Mouse (Mus musculus) liver, embryonic 12.5 days (tissue): ENCODE data around the gene Fxyd5. TPM values are rescaled to one million over a fixed set of nuclear protein-coding genes. Genes with fewer than 3 reads are reported as not detected.

ENCODE experiments used
- ATAC-seq: fragments of 200-750 bp; cut with Nextera tagmentation; 2 replicates; pipeline ENCODE4 v1.8.0; 2017; ENCODE audit warnings: moderate number of reproducible peaks, mild to moderate bottlenecking, moderate library complexity
- H3K27ac ChIP-seq: fragments of 300-500 bp; sonication (generic); 2 replicates; pipeline ENCODE4 v1.5.1; 2016; ENCODE audit warnings: mild to moderate bottlenecking
- H3K27me3 ChIP-seq: fragments of 300-500 bp; sonication (generic); replicated peaks from 2 replicates; pipeline ENCODE4 v1.6.1; 2016; ENCODE audit warnings: mild to moderate bottlenecking, moderate library complexity
- H3K36me3 ChIP-seq: fragments of 300-500 bp; sonication (generic); 2 replicates; pipeline ENCODE4 v1.6.1; 2016; ENCODE audit warnings: mild to moderate bottlenecking, moderate library complexity
- H3K4me1 ChIP-seq: fragments of 300-500 bp; sonication (generic); 2 replicates; pipeline ENCODE4 v1.6.1; 2016
- H3K4me2 ChIP-seq: fragments of 300-500 bp; sonication (generic); 2 replicates; pipeline ENCODE4 v1.6.1; 2016; ENCODE audit warnings: mild to moderate bottlenecking, moderate library complexity
- H3K4me3 ChIP-seq: fragments of 300-500 bp; sonication (generic); 2 replicates; pipeline ENCODE4 v1.5.1; 2016; ENCODE audit warnings: mild to moderate bottlenecking, moderate library complexity
- H3K9ac ChIP-seq: fragments of 300-500 bp; sonication (generic); 2 replicates; pipeline ENCODE4 v1.6.1; 2016; ENCODE audit warnings: mild to moderate bottlenecking, moderate library complexity
- H3K9me3 ChIP-seq: fragments of 300-500 bp; sonication (generic); replicated peaks from 2 replicates; pipeline ENCODE4 v1.6.1; 2016; ENCODE audit warnings: mild to moderate bottlenecking, moderate library complexity
- WGBS: fragments of 180-500 bp; shearing (Covaris S2); methylation state at CpG from one replicate; pipeline ENCODE4 v1.1.7; 2016; ENCODE audit not compliant: insufficient replicate concordance; 5-methylcytosine and 5-hydroxymethylcytosine counted together
- polyA plus RNA-seq: library from polyadenylated mRNA; unstranded; fragments of >200 nt; fragmentation: Nextera tagmentation; extraction: Ambion mirVana; gene quantifications from 2 replicates; pipeline ENCODE4 v1.2.1, GENCODE M21; 2016

Fxyd5 gene
- polyA plus RNA-seq, 1 experiment from 2014 or later = 22.3 TPM

DNA sequence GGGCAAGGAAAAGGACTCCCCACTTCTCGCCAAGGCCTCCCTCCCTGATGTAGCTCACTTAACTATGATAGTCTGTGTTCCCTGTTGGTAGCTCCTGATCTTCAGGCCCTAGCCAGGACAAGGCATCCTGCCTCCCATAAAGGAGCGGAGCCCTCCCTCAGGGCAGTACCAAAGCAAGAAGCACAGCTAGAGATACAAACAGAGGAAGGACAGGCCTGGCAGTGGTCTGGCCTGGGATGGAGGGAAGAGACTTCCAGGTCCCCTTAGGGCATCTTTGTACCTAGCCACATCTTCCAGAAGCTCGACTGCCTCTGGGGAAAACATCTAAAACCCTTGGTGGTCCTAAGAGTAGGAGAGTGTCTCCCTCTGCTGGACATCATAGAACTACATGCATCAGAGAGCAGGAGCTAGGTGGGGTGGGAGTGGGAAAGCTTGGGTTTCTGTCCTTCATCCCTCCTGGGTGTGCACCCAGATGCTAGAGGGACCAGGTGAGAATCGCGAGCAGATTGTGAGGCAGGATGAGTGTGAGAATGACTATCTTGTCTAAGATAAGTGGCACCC, 35.7 kb upstream of the Fxyd5 start:
- H3K27me3 ChIP-seq = no peaks in the 10 kb centered on the region
- no peaks in the 10 kb centered on the region for H3K4me1 ChIP-seq
- H3K27ac ChIP-seq = no peak overlapping the region
- H3K9ac ChIP-seq = no peak overlapping the region
- H3K9me3 ChIP-seq = no peaks in the 10 kb centered on the region
- no peak; the same call in 1 of the 2 replicates for ATAC-seq
- no peaks in the 10 kb centered on the region for H3K36me3 ChIP-seq
- H3K4me2 ChIP-seq = no peak overlapping the region
- no peak overlapping the region for H3K4me3 ChIP-seq
- 35% methylated on average over 5 of the region's 5 CpGs for WGBS

- no peak overlapping the region for H3K4me2 ChIP-seq
- H3K4me3 ChIP-seq = no peak overlapping the region
- no peaks in the 10 kb centered on the region for H3K27me3 ChIP-seq
- no peak overlapping the region for H3K27ac ChIP-seq
- no peaks in the 10 kb centered on the region for H3K9me3 ChIP-seq
- H3K36me3 ChIP-seq = no peaks in the 10 kb centered on the region
- H3K9ac ChIP-seq = no peak overlapping the region
- ATAC-seq = no peak
- no peaks in the 10 kb centered on the region for H3K4me1 ChIP-seq
- WGBS = 39% methylated on average over 6 of the region's 6 CpGs
Observed at GRCm38 (mm10) chr7:31077470-31077869, 35.2 kb upstream of the Fxyd5 start.

DNA sequence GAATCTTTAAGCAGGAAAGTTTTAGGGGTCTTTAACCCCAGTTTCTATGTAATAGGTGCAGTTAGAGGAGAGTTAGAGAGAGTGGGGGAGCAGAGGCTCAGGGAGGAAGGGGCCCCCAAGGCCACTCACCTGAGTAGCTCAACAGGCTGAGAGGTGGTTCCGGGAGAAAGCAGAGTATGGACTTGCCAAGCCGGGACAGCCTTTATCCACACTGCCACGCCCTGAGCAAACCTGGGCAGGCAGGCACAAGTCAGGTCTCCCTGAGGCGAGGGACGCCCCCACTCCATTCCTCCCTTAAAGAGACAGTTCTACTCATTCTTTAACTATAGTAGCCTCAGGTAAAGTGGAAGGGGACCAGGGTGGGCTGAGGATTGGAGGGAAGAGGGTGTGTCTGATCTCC, 34.2 kb upstream of the Fxyd5 start, which contains the start of gene Fxyd3:
Gene Fxyd3 (minus strand): TSS at position 213 of the 400 bp plus-strand sequence.
- H3K9me3 ChIP-seq = no peaks in the 10 kb centered on the region
- no peak for ATAC-seq
- no peak within 1 kb of the TSS for H3K4me3 ChIP-seq
- 48% methylated on average over 5 of the region's 5 CpGs for WGBS
- no peak within 1 kb of the TSS for H3K4me2 ChIP-seq
- H3K36me3 ChIP-seq = no peaks in the 10 kb centered on the region
- no peak within 1 kb of the TSS for H3K9ac ChIP-seq
- H3K4me1 ChIP-seq = no peaks in the 10 kb centered on the region
- H3K27me3 ChIP-seq = no peaks in the 10 kb centered on the region
- H3K27ac ChIP-seq = no peak within 1 kb of the TSS

GRCm38 (mm10) chr7:31074713-31075069, 32.4 kb upstream of the Fxyd5 start:
- Histone ChIP-seq H3K27ac (no peak overlapping the region), H3K4me3 (no peak overlapping the region), H3K4me1 (no peaks in the 10 kb centered on the region), H3K27me3 (no peaks in the 10 kb centered on the region), H3K36me3 (no peaks in the 10 kb centered on the region), H3K9ac (no peak overlapping the region), H3K4me2 (no peak overlapping the region), H3K9me3 (no peaks in the 10 kb centered on the region)
- whole genome bisulfite sequencing = 62% methylated on average over 5 of the region's 5 CpGs
- no peak for ATAC-seq

GRCm38 (mm10) chr7:31074061-31074712, 31.9 kb upstream of the Fxyd5 start:
- H3K4me3 ChIP-seq = no peak overlapping the region

GRCm38 (mm10) chr7:31073546-31073945, 31.3 kb upstream of the Fxyd5 start:
- Histone ChIP-seq H3K9ac (no peak overlapping the region), H3K4me3 (no peak overlapping the region), H3K36me3 (no peaks in the 10 kb centered on the region), H3K27me3 (no peaks in the 10 kb centered on the region), H3K27ac (no peak overlapping the region), H3K4me2 (no peak overlapping the region), H3K4me1 (no peaks in the 10 kb centered on the region), H3K9me3 (no peaks in the 10 kb centered on the region)
- ATAC-seq = no peak

More at GRCm38 (mm10) chr7:31074061-31074712, 31.9 kb upstream of the Fxyd5 start:
- H3K27ac ChIP-seq = no peak overlapping the region
- H3K36me3 ChIP-seq = no peaks in the 10 kb centered on the region
- no peaks in the 10 kb centered on the region for H3K9me3 ChIP-seq
- no peaks in the 10 kb centered on the region for H3K27me3 ChIP-seq
- no peak overlapping the region for H3K4me2 ChIP-seq
- ATAC-seq = no peak
- no peaks in the 10 kb centered on the region for H3K4me1 ChIP-seq
- H3K9ac ChIP-seq = no peak overlapping the region
- WGBS = 49% methylated on average over 7 of the region's 7 CpGs

DNA sequence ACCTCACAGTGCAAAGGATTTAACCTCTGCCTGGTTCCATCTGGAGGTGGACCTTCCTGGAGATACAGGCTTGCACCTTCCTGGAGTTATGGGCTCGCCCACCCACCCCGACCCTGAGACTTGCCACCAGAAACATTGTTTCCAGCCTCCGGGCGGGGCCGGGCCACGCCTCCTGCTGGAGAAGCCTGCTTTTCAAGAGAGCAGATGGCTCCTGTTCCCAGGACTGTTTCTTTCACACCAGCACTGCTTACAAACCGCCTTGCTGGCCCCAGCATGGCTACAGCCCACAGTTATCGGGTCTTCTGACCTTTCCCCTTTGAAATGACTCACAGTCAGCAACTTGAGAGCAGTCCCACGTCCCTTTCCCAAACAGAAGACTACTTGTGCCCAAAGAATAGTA, 30.0 kb upstream of the Fxyd5 start:
- Histone ChIP-seq H3K4me2 (no peak overlapping the region), H3K4me3 (no peak overlapping the region), H3K27ac (no peak overlapping the region), H3K4me1 (no peaks in the 10 kb centered on the region), H3K27me3 (peaks cover 5% of the 10 kb centered on the region; the same call in 1 of the 2 replicates), H3K9ac (no peak overlapping the region), H3K36me3 (no peaks in the 10 kb centered on the region), H3K9me3 (no peaks in the 10 kb centered on the region)
- no peak for ATAC-seq
- 45% methylated on average over 9 of the region's 9 CpGs for WGBS

DNA sequence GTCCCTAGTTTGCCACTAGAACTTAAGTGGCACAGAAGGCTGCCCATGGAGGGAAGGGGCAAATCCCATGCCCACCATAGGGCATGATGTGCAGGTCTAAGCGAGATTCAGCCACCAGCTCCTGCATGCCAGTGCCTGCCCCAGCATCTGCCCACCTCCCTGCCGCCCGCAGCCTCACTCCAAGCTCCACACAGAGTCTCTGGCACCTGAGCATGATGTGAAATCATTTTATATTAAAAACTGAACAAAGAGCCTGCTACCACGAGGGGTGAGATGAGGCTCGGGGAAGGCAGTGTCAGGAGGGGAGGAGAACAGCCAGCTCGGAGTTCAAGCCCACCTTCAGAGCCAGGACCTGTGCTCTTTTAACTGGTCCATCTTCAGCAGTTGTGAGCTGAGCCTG, 28.0 kb upstream of the Fxyd5 start:
- Histone ChIP-seq H3K9ac (no peak overlapping the region), H3K36me3 (no peaks in the 10 kb centered on the region), H3K27me3 (peaks cover 10% of the 10 kb centered on the region; the same call in 1 of the 2 replicates), H3K4me2 (no peak overlapping the region), H3K4me3 (no peak overlapping the region), H3K9me3 (no peaks in the 10 kb centered on the region), H3K4me1 (no peaks in the 10 kb centered on the region), H3K27ac (no peak overlapping the region)
- 60% methylated on average over 6 of the region's 6 CpGs for WGBS
- no peak for ATAC-seq

DNA sequence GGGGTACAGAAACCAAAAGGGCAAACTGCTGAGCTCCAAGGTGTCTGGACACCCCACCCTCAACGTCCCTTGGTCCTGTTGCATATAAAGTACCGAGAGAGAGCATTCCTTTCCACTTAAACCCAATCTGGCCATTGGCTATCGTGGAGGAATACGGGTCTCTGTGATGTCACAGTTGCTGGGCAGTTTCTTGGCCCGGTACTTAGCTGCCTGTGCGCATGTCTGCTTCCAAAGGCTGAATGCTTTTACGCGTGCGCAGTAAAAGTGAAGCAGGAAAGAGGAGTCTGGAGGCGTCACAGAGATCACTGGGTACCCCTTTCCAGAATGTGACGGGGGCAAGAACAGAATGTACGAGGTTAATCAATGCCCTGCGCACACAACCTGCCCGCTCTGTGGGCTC, 27.2 kb upstream of the Fxyd5 start:
- H3K27ac ChIP-seq = no peak overlapping the region
- no peak overlapping the region for H3K9ac ChIP-seq
- H3K4me2 ChIP-seq = no peak overlapping the region
- H3K4me3 ChIP-seq = no peak overlapping the region
- WGBS = 76% methylated on average over 14 of the region's 14 CpGs
- no peaks in the 10 kb centered on the region for H3K4me1 ChIP-seq
- no peaks in the 10 kb centered on the region for H3K36me3 ChIP-seq
- H3K9me3 ChIP-seq = no peaks in the 10 kb centered on the region
- no peak for ATAC-seq
- peaks cover 10% of the 10 kb centered on the region; the same call in 1 of the 2 replicates for H3K27me3 ChIP-seq

- H3K4me3 ChIP-seq = no peak overlapping the region
- no peaks in the 10 kb centered on the region for H3K4me1 ChIP-seq
- WGBS = 45% methylated on average over 5 of the region's 5 CpGs
- ATAC-seq = no peak
- no peaks in the 10 kb centered on the region for H3K36me3 ChIP-seq
- H3K4me2 ChIP-seq = no peak overlapping the region
- no peak overlapping the region for H3K9ac ChIP-seq
- no peak overlapping the region for H3K27ac ChIP-seq
- peaks cover 10% of the 10 kb centered on the region; the same call in 1 of the 2 replicates for H3K27me3 ChIP-seq
- H3K9me3 ChIP-seq = no peaks in the 10 kb centered on the region
Observed at GRCm38 (mm10) chr7:31067836-31068235, 25.6 kb upstream of the Fxyd5 start.

DNA sequence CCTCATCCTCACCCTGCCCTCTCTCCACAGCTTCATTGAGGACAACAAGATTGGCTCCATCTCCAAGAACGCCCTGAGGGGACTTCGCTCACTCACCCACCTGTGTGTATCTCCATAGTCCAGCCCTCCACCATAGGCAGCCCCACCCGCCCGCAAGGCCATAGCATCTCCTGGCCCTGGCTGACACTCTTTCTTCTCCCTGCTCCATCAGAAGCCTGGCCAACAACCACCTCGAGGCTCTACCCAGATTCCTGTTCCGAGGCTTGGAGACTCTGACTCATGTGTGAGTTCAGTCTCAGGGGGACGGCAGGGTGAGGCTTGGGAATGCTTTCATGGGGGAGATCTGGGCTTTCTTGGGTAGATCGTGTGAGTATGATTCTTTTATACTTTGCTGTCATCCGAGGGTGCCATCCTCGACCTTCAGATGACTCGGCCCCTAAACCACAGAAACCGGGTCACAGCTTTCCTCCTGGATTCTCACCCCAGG, 20.8 kb upstream of the Fxyd5 start:
- Histone ChIP-seq H3K27ac (no peak overlapping the region), H3K4me1 (no peaks in the 10 kb centered on the region), H3K36me3 (no peaks in the 10 kb centered on the region), H3K4me3 (no peak overlapping the region), H3K27me3 (peaks cover 10% of the 10 kb centered on the region; the same call in 1 of the 2 replicates), H3K4me2 (no peak overlapping the region), H3K9me3 (no peaks in the 10 kb centered on the region), H3K9ac (no peak overlapping the region)
- 65% methylated on average over 12 of the region's 12 CpGs for WGBS
- ATAC-seq = no peak

- Histone ChIP-seq H3K4me1 (peaks cover 2% of the 10 kb centered on the region; the same call in 1 of the 2 replicates), H3K4me3 (no peak overlapping the region), H3K27me3 (no peaks in the 10 kb centered on the region), H3K27ac (no peak overlapping the region), H3K9ac (no peak overlapping the region), H3K4me2 (no peak overlapping the region), H3K9me3 (no peaks in the 10 kb centered on the region), H3K36me3 (no peaks in the 10 kb centered on the region)
- ATAC-seq = no peak
- WGBS = 66% methylated on average over 7 of the region's 7 CpGs
Observed at GRCm38 (mm10) chr7:31060621-31061010, 18.3 kb upstream of the Fxyd5 start.
